Mouse (Mus musculus): ENCODE data around the gene Dhtkd1. TPM values are rescaled to one million over a fixed set of nuclear protein-coding genes. Genes with fewer than 3 reads are reported as not detected.

Dhtkd1 gene
- polyA plus RNA-seq, 1 experiment from 2014 or later, result 9.2 TPM

DNA sequence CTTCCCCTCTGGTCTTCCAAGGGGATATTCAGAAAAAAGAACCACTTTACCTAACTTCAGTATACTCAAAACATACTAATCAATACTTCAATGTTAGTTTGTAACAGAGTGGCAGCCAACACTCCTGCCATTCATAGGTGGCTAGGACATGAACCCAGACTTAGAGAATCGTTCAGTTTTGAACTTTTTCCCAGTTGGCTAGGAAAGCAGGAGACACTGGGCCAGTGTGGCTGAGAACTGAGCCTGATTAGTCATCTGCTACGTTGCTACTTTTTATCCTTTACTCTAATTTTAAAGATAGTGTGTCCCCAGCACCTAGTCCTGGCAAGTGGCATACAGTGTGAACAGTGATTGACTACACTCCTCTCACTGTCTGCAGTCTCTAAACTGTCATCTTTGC lies 74.9 kb downstream of the Dhtkd1 start:
- peaks cover 86% of the 10 kb centered on the region for H3K36me3 ChIP-seq
- no peaks in the 10 kb centered on the region for H3K9me3 ChIP-seq (replicated peaks)
- H3K4me3 ChIP-seq, result no peak overlapping the region
- 93% methylated on average over 2 of the region's 2 CpGs for WGBS
- H3K4me1 ChIP-seq, result no peaks in the 10 kb centered on the region
- H3K27ac ChIP-seq, result no peak overlapping the region
- no peak for DNase-seq (ENCODE audit: low spot score)
- H3K27me3 ChIP-seq (ENCODE audit: low read depth, poor library complexity, severe bottlenecking), result no peaks in the 10 kb centered on the region

DNA sequence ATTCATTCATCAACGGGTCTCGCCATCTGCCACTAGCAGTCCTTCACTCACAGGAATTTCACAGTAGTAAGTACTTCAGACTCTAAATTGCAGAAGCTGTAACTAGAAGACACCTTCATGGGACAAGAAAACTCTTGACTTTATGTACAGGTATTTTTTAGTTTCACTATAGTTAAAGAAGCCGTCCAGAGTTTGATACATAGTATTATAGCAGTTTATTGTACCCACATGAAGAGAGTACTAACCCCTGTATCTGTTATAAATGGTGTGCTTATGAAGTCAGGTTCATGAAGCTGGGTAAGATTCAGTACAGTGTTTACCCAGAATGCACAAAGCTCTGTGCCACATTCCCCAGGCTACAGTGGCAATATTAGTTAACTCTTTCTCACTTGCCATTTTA lies 79.8 kb downstream of the Dhtkd1 start, which contains the start of gene Gm13199:
Gm13199 (minus strand) TSS at position 101 of the 400 bp plus-strand sequence.
- Histone ChIP-seq H3K9me3 (replicated peaks) (no peaks in the 10 kb centered on the region), H3K4me3 (no peak within 1 kb of the TSS), H3K27me3 (ENCODE audit: low read depth, poor library complexity, severe bottlenecking) (no peaks in the 10 kb centered on the region), H3K4me1 (no peaks in the 10 kb centered on the region), H3K27ac (no peak within 1 kb of the TSS), H3K36me3 (peaks cover 89% of the 10 kb centered on the region)
- 96% methylated on average over 3 of the region's 3 CpGs for WGBS
- DNase-seq (ENCODE audit: low spot score), result no peak

DNA sequence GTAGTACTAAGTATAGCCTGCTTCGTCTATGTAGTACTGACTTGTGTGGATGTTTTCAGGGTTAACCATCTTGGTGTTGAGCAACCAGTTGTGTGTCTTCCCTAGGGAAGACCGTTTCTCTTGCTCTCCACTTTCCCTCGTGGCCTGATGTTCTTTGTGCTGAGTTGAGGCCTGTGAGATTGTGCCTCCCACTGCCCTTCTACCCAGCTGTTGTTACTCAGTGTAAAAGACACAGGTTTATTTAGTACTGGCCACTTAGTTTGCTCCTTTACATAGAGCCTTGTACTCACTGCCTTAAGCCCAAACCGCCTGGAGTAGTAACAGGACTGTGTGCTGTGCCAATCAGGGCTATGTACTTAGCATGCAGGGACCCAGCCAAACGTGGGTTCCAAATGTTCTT lies 90.7 kb downstream of the Dhtkd1 start:
- H3K36me3 ChIP-seq, result peaks cover 68% of the 10 kb centered on the region
- peaks cover 1% of the 10 kb centered on the region; the same call in 1 of the 2 replicates for H3K4me1 ChIP-seq
- no peak for DNase-seq (ENCODE audit: low spot score)
- H3K27ac ChIP-seq, result no peak overlapping the region
- no peaks in the 10 kb centered on the region for H3K27me3 ChIP-seq (ENCODE audit: low read depth, poor library complexity, severe bottlenecking)
- H3K9me3 ChIP-seq (replicated peaks), result no peaks in the 10 kb centered on the region
- no peak overlapping the region for H3K4me3 ChIP-seq
- 91% methylated on average over 5 of the region's 5 CpGs for WGBS

DNA sequence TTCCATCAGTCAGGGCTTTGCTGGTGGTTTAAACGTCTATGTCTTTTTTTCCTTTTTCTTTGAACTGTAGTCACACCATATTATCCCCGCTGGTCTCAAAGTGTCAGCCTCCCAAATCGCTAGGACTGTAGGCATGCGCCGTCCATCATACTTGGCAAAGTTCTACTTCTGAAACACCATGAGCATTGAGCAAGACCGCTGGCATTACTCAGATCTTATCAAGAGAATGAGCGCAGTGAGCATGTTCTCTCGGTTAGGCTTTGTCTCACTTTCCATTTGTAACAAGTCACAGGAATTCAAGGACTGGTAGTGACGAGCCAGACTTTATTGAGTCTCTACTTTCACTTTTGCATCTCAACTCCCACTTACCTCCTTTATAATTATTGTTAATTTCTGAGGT lies 91.5 kb downstream of the Dhtkd1 start:
- no peaks in the 10 kb centered on the region for H3K9me3 ChIP-seq (replicated peaks)
- H3K36me3 ChIP-seq, result peaks cover 61% of the 10 kb centered on the region
- H3K27ac ChIP-seq, result no peak overlapping the region
- no peak for DNase-seq (ENCODE audit: low spot score)
- peaks cover 9% of the 10 kb centered on the region for H3K4me1 ChIP-seq
- no peaks in the 10 kb centered on the region for H3K27me3 ChIP-seq (ENCODE audit: low read depth, poor library complexity, severe bottlenecking)
- WGBS, result 94% methylated on average over 9 of the region's 9 CpGs
- no peak overlapping the region for H3K4me3 ChIP-seq

Other genes with a start within 250 kb of the Dhtkd1 start
- gene Camk1d, start 228.3 kb downstream of the Dhtkd1 start, polyA plus RNA-seq (2016; fragmentation: Nextera tagmentation; extraction: Ambion mirVana), result 0.84 and 1.4 TPM in 2 replicates
- 120 and 139 TPM in 2 replicates for gene Nudt5, start 97.8 kb downstream of the Dhtkd1 start, polyA plus RNA-seq (2016; fragmentation: Nextera tagmentation; extraction: Ambion mirVana)
- gene Cdc123, start 97.6 kb downstream of the Dhtkd1 start, polyA plus RNA-seq (2016; fragmentation: Nextera tagmentation; extraction: Ambion mirVana), result 406 and 414 TPM in 2 replicates
- 2.7 TPM in 2 replicates for gene Gm13199, start 79.9 kb downstream of the Dhtkd1 start, polyA plus RNA-seq (2016; fragmentation: Nextera tagmentation; extraction: Ambion mirVana)
- gene Sec61a2, start 47.4 kb downstream of the Dhtkd1 start, polyA plus RNA-seq (2016; fragmentation: Nextera tagmentation; extraction: Ambion mirVana), result 85.0 and 95.1 TPM in 2 replicates
- 9.9 and 11.5 TPM in 2 replicates for gene Upf2, start 8.7 kb upstream of the Dhtkd1 start, polyA plus RNA-seq (2016; fragmentation: Nextera tagmentation; extraction: Ambion mirVana)
- gene Proser2, start 187.4 kb upstream of the Dhtkd1 start, polyA plus RNA-seq (2016; fragmentation: Nextera tagmentation; extraction: Ambion mirVana), result 4.2 and 5.1 TPM in 2 replicates

Measured in limb, embryonic 10.5 days (tissue).